Mouse (Mus musculus) subcutaneous adipose tissue, adult 2 months (tissue): Measurements from ENCODE around the gene Gm13023. TPM values are rescaled to one million over a fixed set of nuclear protein-coding genes. Genes with fewer than 3 reads are reported as not detected.

Experiments used
- polyA plus RNA-seq: library from polyadenylated mRNA; depleted of rRNA; stranded (reverse); fragments of >200 nt; gene quantifications from 2 replicates; pipeline ENCODE4 v1.2.3, GENCODE M21; 2012; ENCODE audit warnings: low replicate concordance; rRNA removed

The Gm13023 gene
- not detected in 2 replicates for polyA plus RNA-seq

GRCm38 (mm10) chr4:143789052-143789451 lies at the start of gene Gm13023:
Gene Gm13023 (plus strand): TSS chr4:143789352.

DNA sequence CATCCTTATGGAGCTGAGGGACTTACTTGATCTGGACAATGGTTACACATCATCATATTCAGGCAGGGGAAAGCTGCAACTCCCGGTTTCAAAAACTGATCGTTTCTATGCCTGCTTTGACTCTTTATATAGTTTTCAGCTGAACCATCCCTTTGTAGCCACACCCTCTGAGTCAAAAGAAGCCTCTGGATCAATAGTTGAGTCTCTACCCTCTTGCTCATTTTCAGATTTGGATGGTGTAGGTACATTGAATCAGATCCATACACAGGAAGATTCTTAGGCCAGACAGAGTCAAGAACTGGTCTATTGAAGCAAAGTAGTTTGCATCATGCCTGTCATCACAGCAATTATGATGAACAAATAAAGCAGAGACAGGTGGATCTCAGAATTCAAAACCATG lies 26.8 kb downstream of the Gm13023 start, which contains the start of gene Gm13084:
Gene Gm13084 (minus strand): TSS at position 101 of the 400 bp plus-strand sequence.

Other genes starting within 250 kb of the Gm13023 start
- gene BC080695, start 237.7 kb upstream of the Gm13023 start, polyA plus RNA-seq, result not detected in 2 replicates
- not detected in 2 replicates for gene Gm13057, start 237.6 kb upstream of the Gm13023 start, polyA plus RNA-seq
- not detected in 2 replicates for gene Gm13083, start 174.3 kb upstream of the Gm13023 start, polyA plus RNA-seq
- gene Gm13088, start 132.1 kb upstream of the Gm13023 start, polyA plus RNA-seq, result not detected in 2 replicates
- not detected in 2 replicates for gene Gm13089, start 86.6 kb upstream of the Gm13023 start, polyA plus RNA-seq
- not detected in 2 replicates for gene Gm13078, start 69.9 kb upstream of the Gm13023 start, polyA plus RNA-seq
- gene Gm13084, start 26.7 kb downstream of the Gm13023 start, polyA plus RNA-seq, result not detected in 2 replicates
- not detected in 2 replicates for gene Gm13103, start 57.1 kb downstream of the Gm13023 start, polyA plus RNA-seq
- gene Pramef6, start 111.0 kb downstream of the Gm13023 start, polyA plus RNA-seq, result not detected in 2 replicates
- not detected in 2 replicates for gene Pramef25, start 161.7 kb downstream of the Gm13023 start, polyA plus RNA-seq
- not detected in 2 replicates for gene Gm13101, start 177.6 kb downstream of the Gm13023 start, polyA plus RNA-seq
- not detected in 2 replicates for gene Pramef17, start 205.0 kb downstream of the Gm13023 start, polyA plus RNA-seq